Mouse (Mus musculus) bone marrow, adult 2 months (tissue): ENCODE data around the gene Pfas. TPM values are rescaled to one million over a fixed set of nuclear protein-coding genes. Genes with fewer than 3 reads are reported as not detected.

ENCODE experiments used
- H3K27ac ChIP-seq: fragments of 200-500 bp; 2 replicates; pipeline ENCODE4 v1.5.1; 2012; ENCODE audit warnings: low read depth, mild to moderate bottlenecking, control low read depth, inconsistent platforms, low read length; ENCODE audit not compliant: control insufficient read depth, poor library complexity, insufficient read depth
- H3K4me1 ChIP-seq: fragments of 200-500 bp; 2 replicates; pipeline ENCODE4 v1.6.1; 2011; ENCODE audit warnings: low read length; ENCODE audit not compliant: control insufficient read depth, insufficient read depth
- H3K4me3 ChIP-seq: fragments of 200-500 bp; replicated peaks from 2 replicates; pipeline ENCODE3; 2011; ENCODE audit warnings: mild to moderate bottlenecking, low read depth, low read length, control low read depth; ENCODE audit not compliant: control insufficient read depth
- CTCF ChIP-seq: fragments of 200-500 bp; IDR thresholded peaks from 2 replicates; pipeline ENCODE4 v1.5.1; 2011; ENCODE audit warnings: low read length, control low read depth; ENCODE audit not compliant: control insufficient read depth, insufficient read depth
- POLR2A ChIP-seq: fragments of 200-500 bp; IDR thresholded peaks from 2 replicates; pipeline ENCODE4 v1.6.1; 2011; ENCODE audit warnings: low read depth, mild to moderate bottlenecking, control low read depth, low read length, borderline replicate concordance; ENCODE audit not compliant: control insufficient read depth
- WGBS: fragments of 180-500 bp; shearing (Covaris S2); methylation state at CpG from one replicate; pipeline ENCODE4 v1.1.7; 2018; 5-methylcytosine and 5-hydroxymethylcytosine counted together
- polyA plus RNA-seq: library from polyadenylated mRNA; stranded (reverse); fragments of >200 nt; gene quantifications from 2 replicates; pipeline ENCODE4 v1.2.4, GENCODE M21; 2011; ENCODE audit warnings: low replicate concordance; ENCODE audit not compliant: missing spikeins, insufficient read depth, insufficient read length

Gene Pfas
- polyA plus RNA-seq, 1 experiment, result 34.4 TPM

GRCm38 (mm10) chr11:68961596-68961995 is 46.7 kb downstream of the Pfas start:
- Histone ChIP-seq H3K27ac (no peak overlapping the region), H3K4me1 (no peaks in the 10 kb centered on the region; the same call in 1 of the 2 replicates), H3K4me3 (no peak overlapping the region)
- 58% methylated on average over 3 of the region's 3 CpGs for WGBS
- TF ChIP-seq CTCF, result no peak
- no peak for TF ChIP-seq POLR2A

GRCm38 (mm10) chr11:68957971-68958370 is 50.3 kb downstream of the Pfas start:
- Histone ChIP-seq H3K4me1 (peaks cover 4% of the 10 kb centered on the region), H3K4me3 (no peak overlapping the region), H3K27ac (no peak overlapping the region)
- WGBS, result 87% methylated on average over 1 of the region's 1 CpGs
- TF ChIP-seq POLR2A (no peak), CTCF (no peak)

- TF ChIP-seq POLR2A (no peak), CTCF (no peak)
- H3K27ac ChIP-seq, result no peak within 1 kb of the TSS
- no peak within 1 kb of the TSS for H3K4me3 ChIP-seq
- WGBS, result 80% methylated on average over 8 of the region's 8 CpGs
- H3K4me1 ChIP-seq, result peaks cover 4% of the 10 kb centered on the region
Measured at GRCm38 (mm10) chr11:68957308-68957707, 51.0 kb downstream of the Pfas start, which contains the start of gene Arhgef15. TSS of gene Arhgef15 (minus strand) at chr11:68957480.

- 78% methylated on average over 13 of the region's 13 CpGs for WGBS
- Histone ChIP-seq H3K4me1 (peaks cover 4% of the 10 kb centered on the region), H3K4me3 (no peak overlapping the region), H3K27ac (no peak overlapping the region)
- TF ChIP-seq POLR2A (no peak), CTCF (no peak)
Measured at GRCm38 (mm10) chr11:68956697-68957096, 51.6 kb downstream of the Pfas start.

- WGBS, result 78% methylated on average over 3 of the region's 3 CpGs
- TF ChIP-seq CTCF (no peak), POLR2A (no peak)
- Histone ChIP-seq H3K27ac (no peak overlapping the region), H3K4me1 (peaks cover 4% of the 10 kb centered on the region), H3K4me3 (no peak overlapping the region)
Measured at GRCm38 (mm10) chr11:68956107-68956506, 52.2 kb downstream of the Pfas start.

GRCm38 (mm10) chr11:68955473-68955872 is 52.8 kb downstream of the Pfas start:
- peak overlapping the region; percentile 9 for H3K4me3 ChIP-seq
- no peak overlapping the region for H3K27ac ChIP-seq
- TF ChIP-seq POLR2A, result no peak
- TF ChIP-seq CTCF, result no peak
- H3K4me1 ChIP-seq, result peaks cover 4% of the 10 kb centered on the region
- WGBS, result 75% methylated on average over 5 of the region's 5 CpGs

- TF ChIP-seq CTCF (no peak), POLR2A (no peak)
- Histone ChIP-seq H3K27ac (no peak overlapping the region; the same call in 1 of the 2 replicates), H3K4me1 (peaks cover 4% of the 10 kb centered on the region), H3K4me3 (no peak overlapping the region)
- WGBS, result 17% methylated on average over 17 of the region's 17 CpGs
Measured at GRCm38 (mm10) chr11:68954408-68954807, 53.9 kb downstream of the Pfas start.

- H3K4me1 ChIP-seq, result peaks cover 4% of the 10 kb centered on the region
- TF ChIP-seq POLR2A (no peak), CTCF (no peak)
- no peak overlapping the region for H3K27ac ChIP-seq
- 63% methylated on average over 13 of the region's 13 CpGs for WGBS
- H3K4me3 ChIP-seq, result no peak overlapping the region
Measured at GRCm38 (mm10) chr11:68953903-68954302, 54.4 kb downstream of the Pfas start.

- no peaks in the 10 kb centered on the region for H3K4me1 ChIP-seq
- TF ChIP-seq POLR2A (no peak), CTCF (no peak)
- H3K4me3 ChIP-seq, result no peak overlapping the region
- WGBS, result 84% methylated on average over 12 of the region's 12 CpGs
- H3K27ac ChIP-seq, result no peak overlapping the region
Measured at GRCm38 (mm10) chr11:68947542-68947993, 60.7 kb downstream of the Pfas start.
